In genomic region chr11:96976379-96976687, GRCm38 (mm10) we compare ENCODE assay signal across 8 mouse cellular contexts. TPM values are rescaled to one million over a fixed set of nuclear protein-coding genes. Genes with fewer than 3 reads are reported as not detected.
A peak's percentile ranks its signal among the peaks of the same experiment; 100 is the strongest.
DNase-seq lines count a peak whose midpoint lies in the region; ATAC-seq and TF ChIP-seq lines count a peak whose summit lies in the region.

No protein-coding gene starts in this region.

- WGBS in embryonic facial prominence, embryonic 12.5 days = 45% methylated on average over 3 of the region's 3 CpGs
- WGBS in hindbrain, postnatal 0 days = 21% methylated on average over 3 of the region's 3 CpGs
- 51% methylated on average over 3 of the region's 3 CpGs for WGBS in midbrain, embryonic 16.5 days

- no peaks in the 10 kb centered on the region for H3K36me3 ChIP-seq in embryonic facial prominence, embryonic 12.5 days
- no peaks in the 10 kb centered on the region for H3K36me3 ChIP-seq in hindbrain, postnatal 0 days (ENCODE audit: insufficient read depth, low read length)
- H3K36me3 ChIP-seq in midbrain, embryonic 16.5 days (ENCODE audit: control insufficient read depth, insufficient read depth, low read length) = no peaks in the 10 kb centered on the region

- peak overlapping the region; percentile 69 for H3K4me3 ChIP-seq in layer of hippocampus, adult 2 months
- peak overlapping the region; percentile 85 for H3K4me3 ChIP-seq in embryonic facial prominence, embryonic 12.5 days
- H3K4me3 ChIP-seq in hindbrain, postnatal 0 days (ENCODE audit: low read length) = peak overlapping the region; percentile 64
- H3K4me3 ChIP-seq in midbrain, embryonic 16.5 days (ENCODE audit: low read depth, low read length) = peak overlapping the region; percentile 76

- peaks cover 1% of the 10 kb centered on the region; the same call in 1 of the 2 replicates for H3K27me3 ChIP-seq in embryonic facial prominence, embryonic 12.5 days
- H3K27me3 ChIP-seq in hindbrain, postnatal 0 days (ENCODE audit: insufficient read depth, low read length) = no peaks in the 10 kb centered on the region
- H3K27me3 ChIP-seq in midbrain, embryonic 16.5 days (ENCODE audit: control insufficient read depth, insufficient read depth, low read depth, low read length) = no peaks in the 10 kb centered on the region

- no peaks in the 10 kb centered on the region for H3K9me3 ChIP-seq in embryonic facial prominence, embryonic 12.5 days
- H3K9me3 ChIP-seq in hindbrain, postnatal 0 days (ENCODE audit: low read length) = no peaks in the 10 kb centered on the region
- H3K9me3 ChIP-seq in midbrain, embryonic 16.5 days (replicated peaks; ENCODE audit: control insufficient read depth, low read length, poor library complexity, severe bottlenecking) = no peaks in the 10 kb centered on the region

- no peak for DNase-seq in layer of hippocampus, adult 2 months (ENCODE audit: low spot score in 2 of 2)
- DNase-seq in layer of hippocampus, postnatal 14 days (ENCODE audit: low spot score in 2 of 2) = no peak
- no peak for DNase-seq in hindbrain, postnatal 0 days (ENCODE audit: low spot score)
- no peak for DNase-seq in thymus, postnatal 36 days
- no peak for DNase-seq in adrenal gland, adult 18-20 months (ENCODE audit: low spot score in 2 of 2)

- peak overlapping the region; percentile 99 for H3K27ac ChIP-seq in layer of hippocampus, adult 2 months
- peak overlapping the region; percentile 95 for H3K27ac ChIP-seq in embryonic facial prominence, embryonic 12.5 days
- H3K27ac ChIP-seq in hindbrain, postnatal 0 days = peak overlapping the region; percentile 98
- H3K27ac ChIP-seq in midbrain, embryonic 16.5 days (ENCODE audit: low read length) = peak overlapping the region; percentile 98

- no peak for TF ChIP-seq CTCF in layer of hippocampus, adult 2 months (conservative IDR thresholded peaks at IDR 0.05)
- no peak for TF ChIP-seq CTCF in hindbrain, postnatal 0 days (IDR thresholded peaks at IDR 0.05; ENCODE audit: low read depth)

- H3K4me2 ChIP-seq in embryonic facial prominence, embryonic 12.5 days (replicated peaks) = peak overlapping the region; percentile 80
- H3K4me2 ChIP-seq in hindbrain, postnatal 0 days (ENCODE audit: low read depth, low read length) = peak overlapping the region; percentile 67
- H3K4me2 ChIP-seq in midbrain, embryonic 16.5 days (ENCODE audit: low read length) = peak overlapping the region; percentile 76

- H3K4me1 ChIP-seq in embryonic facial prominence, embryonic 12.5 days = peaks cover 27% of the 10 kb centered on the region
- peaks cover 9% of the 10 kb centered on the region for H3K4me1 ChIP-seq in hindbrain, postnatal 0 days (ENCODE audit: insufficient read depth, low read length)
- H3K4me1 ChIP-seq in midbrain, embryonic 16.5 days (ENCODE audit: control insufficient read depth, insufficient read depth, low read length) = peaks cover 32% of the 10 kb centered on the region

- peak overlapping the region; percentile 88 for H3K9ac ChIP-seq in embryonic facial prominence, embryonic 12.5 days
- H3K9ac ChIP-seq in hindbrain, postnatal 0 days (replicated peaks; ENCODE audit: low read length) = peak overlapping the region; percentile 87; the same call in 1 of the 2 replicates
- peak overlapping the region; percentile 92 for H3K9ac ChIP-seq in midbrain, embryonic 16.5 days (ENCODE audit: low read depth, low read length)

- no peak for ATAC-seq in embryonic facial prominence, embryonic 12.5 days (ENCODE audit: insufficient number of reproducible peaks, insufficient read depth, low FRiP score, low TSS enrichment)
- no peak for ATAC-seq in hindbrain, postnatal 0 days
- no peak for ATAC-seq in midbrain, embryonic 16.5 days
- no peak for ATAC-seq in monocyte, adult 5-6 weeks (replicated peaks; ENCODE audit: insufficient number of reproducible peaks, low FRiP score, low TSS enrichment, poor library complexity, severe bottlenecking)

RNA-seq across cellular contexts. Expression of gene Sp2, which starts 6.4 kb away (rescaled TPM):
- total RNA-seq in layer of hippocampus, adult 2 months (2021) = 10 to 100 TPM; 15.9 to 17.2 TPM
- total RNA-seq in layer of hippocampus, postnatal 14 days (2021) = 10 to 100 TPM; 12.3 to 13.5 TPM
- polyA plus RNA-seq in embryonic facial prominence, embryonic 12.5 days (2016; fragmentation: Nextera tagmentation; extraction: Ambion mirVana) = 15.3 and 17.3 TPM in 2 replicates
- 7.3 and 8.8 TPM in 2 replicates for total RNA-seq in hindbrain, postnatal 0 days (2014; rRNA removed)
- polyA plus RNA-seq in hindbrain, postnatal 0 days (2015; fragmentation: Nextera tagmentation; extraction: Ambion mirVana) = 11.9 and 14.4 TPM in 2 replicates
- polyA plus RNA-seq in midbrain, embryonic 16.5 days (2015; fragmentation: Nextera tagmentation; extraction: Ambion mirVana) = 15.4 and 16.8 TPM in 2 replicates
- 4.2 to 7.6 TPM (median 7.1 TPM) in 3 replicates for total RNA-seq in monocyte, adult 5-6 weeks (2017)
- 10 to 100 TPM; 13.4 to 15.1 TPM for total RNA-seq in adrenal gland, adult 18-20 months (2021)

RNA-seq across cellular contexts. Expression of gene Pnpo, which starts 32.5 kb away (rescaled TPM):
- total RNA-seq in layer of hippocampus, adult 2 months (2021) = 10 to 100 TPM; 36.7 to 36.8 TPM
- total RNA-seq in layer of hippocampus, postnatal 14 days (2021) = 10 to 100 TPM; 33.0 to 36.7 TPM
- polyA plus RNA-seq in embryonic facial prominence, embryonic 12.5 days (2016; fragmentation: Nextera tagmentation; extraction: Ambion mirVana) = 21.5 and 22.2 TPM in 2 replicates
- total RNA-seq in hindbrain, postnatal 0 days (2014; rRNA removed) = 31.5 and 37.2 TPM in 2 replicates
- polyA plus RNA-seq in hindbrain, postnatal 0 days (2015; fragmentation: Nextera tagmentation; extraction: Ambion mirVana) = 37.3 and 38.3 TPM in 2 replicates
- 32.2 and 32.5 TPM in 2 replicates for polyA plus RNA-seq in midbrain, embryonic 16.5 days (2015; fragmentation: Nextera tagmentation; extraction: Ambion mirVana)
- total RNA-seq in monocyte, adult 5-6 weeks (2017) = 18.3 to 23.7 TPM (median 20.6 TPM) in 3 replicates
- total RNA-seq in adrenal gland, adult 18-20 months (2021) = 10 to 100 TPM; 28.4 to 36.6 TPM

RNA-seq across cellular contexts. Expression of gene Sp6, which starts 36.9 kb away (rescaled TPM):
- 1 to 10 TPM in 1 of 2 experiments, under 1 TPM in 1; 0.79 to 1.2 TPM for total RNA-seq in layer of hippocampus, adult 2 months (2021)
- 1 to 10 TPM in 1 of 2 experiments, under 1 TPM in 1; 0.81 to 1.1 TPM for total RNA-seq in layer of hippocampus, postnatal 14 days (2021)
- 1.3 and 2.2 TPM in 2 replicates for polyA plus RNA-seq in embryonic facial prominence, embryonic 12.5 days (2016; fragmentation: Nextera tagmentation; extraction: Ambion mirVana)
- 0.18 and 0.99 TPM in 2 replicates for total RNA-seq in hindbrain, postnatal 0 days (2014; rRNA removed)
- polyA plus RNA-seq in hindbrain, postnatal 0 days (2015; fragmentation: Nextera tagmentation; extraction: Ambion mirVana) = 0.38 and 0.54 TPM in 2 replicates
- polyA plus RNA-seq in midbrain, embryonic 16.5 days (2015; fragmentation: Nextera tagmentation; extraction: Ambion mirVana) = 0.26 and 0.35 TPM in 2 replicates
- total RNA-seq in monocyte, adult 5-6 weeks (2017) = not detected in 3 replicates
- total RNA-seq in adrenal gland, adult 18-20 months (2021) = under 1 TPM; 0.06 to 0.13 TPM

RNA-seq across cellular contexts. Expression of gene Prr15l, which starts 48.4 kb away (rescaled TPM):
- total RNA-seq in layer of hippocampus, adult 2 months (2021) = not detected
- total RNA-seq in layer of hippocampus, postnatal 14 days (2021) = not detected
- 2.4 and 3.3 TPM in 2 replicates for polyA plus RNA-seq in embryonic facial prominence, embryonic 12.5 days (2016; fragmentation: Nextera tagmentation; extraction: Ambion mirVana)
- 0.10 and 0.75 TPM in 2 replicates for total RNA-seq in hindbrain, postnatal 0 days (2014; rRNA removed)
- polyA plus RNA-seq in hindbrain, postnatal 0 days (2015; fragmentation: Nextera tagmentation; extraction: Ambion mirVana) = 0.19 and 0.71 TPM in 2 replicates
- polyA plus RNA-seq in midbrain, embryonic 16.5 days (2015; fragmentation: Nextera tagmentation; extraction: Ambion mirVana) = 0.24 and 0.51 TPM in 2 replicates
- total RNA-seq in monocyte, adult 5-6 weeks (2017) = 0.29 TPM in 1 of 3 replicates, not detected in the others
- under 1 TPM; 0.23 to 0.90 TPM for total RNA-seq in adrenal gland, adult 18-20 months (2021)

RNA-seq across cellular contexts. Expression of gene Scrn2, which starts 53.4 kb away (rescaled TPM):
- 1 to 10 TPM; 4.9 to 5.5 TPM for total RNA-seq in layer of hippocampus, adult 2 months (2021)
- 1 to 10 TPM; 4.8 to 6.3 TPM for total RNA-seq in layer of hippocampus, postnatal 14 days (2021)
- polyA plus RNA-seq in embryonic facial prominence, embryonic 12.5 days (2016; fragmentation: Nextera tagmentation; extraction: Ambion mirVana) = 30.5 and 30.6 TPM in 2 replicates
- total RNA-seq in hindbrain, postnatal 0 days (2014; rRNA removed) = 10.5 and 24.0 TPM in 2 replicates
- 12.4 and 13.8 TPM in 2 replicates for polyA plus RNA-seq in hindbrain, postnatal 0 days (2015; fragmentation: Nextera tagmentation; extraction: Ambion mirVana)
- 13.7 and 16.7 TPM in 2 replicates for polyA plus RNA-seq in midbrain, embryonic 16.5 days (2015; fragmentation: Nextera tagmentation; extraction: Ambion mirVana)
- total RNA-seq in monocyte, adult 5-6 weeks (2017) = 2.3 to 3.2 TPM (median 2.9 TPM) in 3 replicates
- total RNA-seq in adrenal gland, adult 18-20 months (2021) = 10 to 100 TPM; 14.6 to 16.8 TPM
